Mouse (Mus musculus) small intestine, adult 2 months (tissue): Measurements from ENCODE around the gene Ccdc6. TPM values are rescaled to one million over a fixed set of nuclear protein-coding genes. Genes with fewer than 3 reads are reported as not detected.

Source experiments
- H3K27ac ChIP-seq: fragments of 200-500 bp; 2 replicates; pipeline ENCODE4 v1.5.1; 2012; ENCODE audit warnings: low read depth, low read length, control low read depth, inconsistent platforms; ENCODE audit not compliant: insufficient read depth
- H3K27me3 ChIP-seq: fragments of 200-500 bp; 2 replicates; pipeline ENCODE4 v1.6.1; 2012; ENCODE audit warnings: mild to moderate bottlenecking, moderate library complexity, low read length, inconsistent platforms; ENCODE audit not compliant: control insufficient read depth, insufficient read depth
- H3K36me3 ChIP-seq: fragments of 200-500 bp; 2 replicates; pipeline ENCODE4 v1.6.1; 2012; ENCODE audit warnings: mild to moderate bottlenecking, low read length, control low read depth, inconsistent platforms; ENCODE audit not compliant: control insufficient read depth, insufficient read depth
- H3K4me1 ChIP-seq: fragments of 200-500 bp; 2 replicates; pipeline ENCODE4 v1.6.1; 2012; ENCODE audit warnings: low read length, inconsistent platforms, mixed read lengths; ENCODE audit not compliant: control insufficient read depth, insufficient read depth, insufficient read length
- H3K4me3 ChIP-seq: fragments of 200-500 bp; 2 replicates; pipeline ENCODE4 v1.5.1; 2012; ENCODE audit warnings: low read depth, mild to moderate bottlenecking, control low read depth, inconsistent platforms, low read length, moderate library complexity
- CTCF ChIP-seq: fragments of 200-500 bp; IDR thresholded peaks from 2 replicates; pipeline ENCODE4 v1.5.1; 2012; ENCODE audit warnings: low read depth, mild to moderate bottlenecking, control low read depth, inconsistent platforms, low read length, moderate library complexity, mixed read lengths; ENCODE audit not compliant: insufficient replicate concordance, insufficient read length; ENCODE audit errors: extremely low read depth
- POLR2A ChIP-seq: fragments of 200-500 bp; IDR thresholded peaks from 2 replicates; pipeline ENCODE4 v1.6.1; 2012; ENCODE audit warnings: low read depth, mild to moderate bottlenecking, control low read depth, inconsistent platforms, low read length, moderate library complexity
- WGBS: fragments of 180-500 bp; shearing (Covaris S2); methylation state at CpG from one replicate; pipeline ENCODE4 v1.1.7; 2018; 5-methylcytosine and 5-hydroxymethylcytosine counted together
- polyA plus RNA-seq: library from polyadenylated mRNA; depleted of rRNA; stranded (reverse); fragments of >200 nt; gene quantifications from 2 replicates; pipeline ENCODE4 v1.2.3, GENCODE M21; 2012; rRNA removed

The Ccdc6 gene
- polyA plus RNA-seq, result 16.6 and 34.6 TPM in 2 replicates

- TF ChIP-seq CTCF (peak; percentile 57), POLR2A (no peak)
- Histone ChIP-seq H3K4me1 (peaks cover 14% of the 10 kb centered on the region; the same call in 1 of the 2 replicates), H3K27me3 (no peaks in the 10 kb centered on the region), H3K4me3 (peak within 1 kb of the TSS; percentile 98), H3K36me3 (no peaks in the 10 kb centered on the region), H3K27ac (peak within 1 kb of the TSS; percentile 95)
- WGBS, result 1% methylated on average over 54 of the region's 77 CpGs
These were observed at the start of gene Ccdc6 for GRCm38 (mm10) chr10:70096366-70097188. Gene Ccdc6 (plus strand): TSS chr10:70097121.

DNA sequence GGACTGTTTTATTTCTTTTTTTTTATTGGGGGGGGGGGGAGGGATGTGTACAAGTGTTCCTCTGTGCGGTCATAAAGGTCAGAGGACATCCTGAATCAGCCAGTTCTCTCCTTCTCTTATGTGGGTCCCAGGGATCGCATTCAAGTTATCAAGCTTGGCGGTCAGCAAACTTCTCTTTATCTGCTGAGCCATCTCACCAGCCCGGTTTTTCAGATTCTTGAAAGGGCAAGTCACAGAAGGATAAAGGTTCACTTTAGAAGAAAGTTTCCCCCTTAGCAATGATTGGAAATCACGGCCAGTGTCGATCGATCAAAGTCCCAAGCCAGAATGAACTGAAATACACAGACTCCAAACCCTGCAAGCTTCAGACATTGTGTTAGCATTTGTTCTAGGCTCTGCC, 47.1 kb upstream of the Ccdc6 start:
- Histone ChIP-seq H3K4me1 (peaks cover 4% of the 10 kb centered on the region; the same call in 1 of the 2 replicates), H3K27ac (no peak overlapping the region), H3K36me3 (no peaks in the 10 kb centered on the region), H3K4me3 (no peak overlapping the region), H3K27me3 (no peaks in the 10 kb centered on the region)
- 34% methylated on average over 7 of the region's 7 CpGs for WGBS
- no peak for TF ChIP-seq CTCF
- TF ChIP-seq POLR2A, result no peak

GRCm38 (mm10) chr10:70055291-70055690, 41.6 kb upstream of the Ccdc6 start:
- H3K4me3 ChIP-seq, result no peak overlapping the region
- no peak overlapping the region for H3K27ac ChIP-seq
- peaks cover 10% of the 10 kb centered on the region for H3K4me1 ChIP-seq
- 90% methylated on average over 2 of the region's 2 CpGs for WGBS
- no peaks in the 10 kb centered on the region for H3K27me3 ChIP-seq
- TF ChIP-seq POLR2A (no peak), CTCF (no peak)
- H3K36me3 ChIP-seq, result no peaks in the 10 kb centered on the region

- Histone ChIP-seq H3K27me3 (no peaks in the 10 kb centered on the region), H3K36me3 (no peaks in the 10 kb centered on the region), H3K27ac (no peak overlapping the region), H3K4me3 (no peak overlapping the region), H3K4me1 (peaks cover 8% of the 10 kb centered on the region)
- no peak for TF ChIP-seq POLR2A
- TF ChIP-seq CTCF, result no peak
- WGBS, result 66% methylated on average over 3 of the region's 3 CpGs
These were observed 39.9 kb upstream of the Ccdc6 start for GRCm38 (mm10) chr10:70057064-70057463.

DNA sequence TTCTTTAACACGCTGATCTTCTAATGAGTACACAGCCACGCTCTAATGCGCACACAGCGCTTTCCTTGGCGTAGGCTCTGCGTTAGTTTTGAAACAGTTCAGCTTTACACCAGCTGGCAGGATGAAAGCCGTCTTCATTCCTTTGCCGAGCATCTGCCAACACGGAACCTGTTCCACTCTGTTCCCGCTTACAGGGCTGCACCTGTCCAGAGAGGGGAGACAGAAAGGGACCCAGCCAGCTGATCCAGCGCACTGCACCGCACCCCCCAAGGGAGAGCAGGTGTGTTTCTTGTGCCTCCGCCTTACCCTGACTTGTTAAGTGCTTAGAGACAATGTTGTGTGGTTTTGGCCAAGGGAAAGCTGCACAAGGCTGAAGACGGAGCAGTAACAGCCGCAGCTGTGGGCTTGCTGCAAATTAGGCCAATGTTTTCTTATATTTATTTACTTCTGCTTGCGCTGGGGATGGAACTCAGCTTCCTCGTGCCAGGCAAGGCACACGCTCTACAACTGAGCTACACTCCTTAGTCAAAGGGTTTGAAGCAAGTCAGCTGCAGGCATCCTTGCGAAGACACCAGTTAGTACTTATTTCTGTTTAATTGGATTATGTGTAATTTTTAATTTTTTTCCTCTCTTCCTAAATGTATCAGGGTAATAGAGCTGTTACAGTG, 36.8 kb upstream of the Ccdc6 start:
- 17% methylated on average over 19 of the region's 19 CpGs for WGBS
- H3K36me3 ChIP-seq, result no peaks in the 10 kb centered on the region
- no peaks in the 10 kb centered on the region for H3K27me3 ChIP-seq
- TF ChIP-seq POLR2A, result no peak
- TF ChIP-seq CTCF, result no peak
- no peak overlapping the region for H3K27ac ChIP-seq
- H3K4me3 ChIP-seq, result peak overlapping the region; percentile 38
- peaks cover 10% of the 10 kb centered on the region for H3K4me1 ChIP-seq

GRCm38 (mm10) chr10:70060689-70061081, 36.2 kb upstream of the Ccdc6 start:
- no peak overlapping the region for H3K4me3 ChIP-seq

More at GRCm38 (mm10) chr10:70060689-70061081, 36.2 kb upstream of the Ccdc6 start:
- Histone ChIP-seq H3K4me1 (peaks cover 10% of the 10 kb centered on the region), H3K36me3 (no peaks in the 10 kb centered on the region), H3K27ac (no peak overlapping the region), H3K27me3 (no peaks in the 10 kb centered on the region)
- TF ChIP-seq CTCF, result no peak
- no peak for TF ChIP-seq POLR2A
- WGBS, result 17% methylated on average over 10 of the region's 10 CpGs
